Mouse (Mus musculus): ENCODE data around the gene Rhox2e. TPM values are rescaled to one million over a fixed set of nuclear protein-coding genes. Genes with fewer than 3 reads are reported as not detected.
"Not testable (repeated sequence)": the region's sequence is repeated elsewhere in the genome, so short reads cannot be mapped to it uniquely, and the experiment has no call there.

The Rhox2e gene
- not detected in 2 replicates for polyA plus RNA-seq (2012; rRNA removed)

DNA sequence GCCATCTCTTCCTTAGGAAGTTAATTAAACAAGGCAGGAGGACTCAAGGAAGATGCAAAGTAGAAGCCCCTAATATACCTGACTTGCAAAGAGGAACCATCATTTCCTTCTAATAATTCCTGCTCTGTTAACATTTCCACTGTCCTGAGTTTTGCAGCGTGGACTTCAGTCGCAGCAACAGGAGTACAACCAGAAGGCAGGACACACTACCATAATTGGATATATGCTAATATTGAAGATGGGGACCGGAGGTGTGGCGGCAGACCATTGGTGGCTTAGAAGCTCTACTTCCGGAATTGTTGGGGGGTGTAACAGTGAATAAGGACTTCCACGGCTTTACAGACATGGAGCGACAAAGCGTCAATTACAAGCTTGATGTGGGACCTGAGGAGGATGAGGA lies at the start of gene Rhox2e:
Rhox2e (plus strand) TSS at position 301 of the 400 bp plus-strand sequence.
- H3K27me3 ChIP-seq (replicated peaks; ENCODE audit: control insufficient read depth, insufficient read depth, low read length); H3K36me3 ChIP-seq (ENCODE audit: control insufficient read depth, insufficient read depth, low read length); DNase-seq; H3K4me1 ChIP-seq (ENCODE audit: control insufficient read depth, insufficient read depth, low read length); H3K4me3 ChIP-seq (ENCODE audit: insufficient read depth, low read depth, low read length); H3K27ac ChIP-seq (ENCODE audit: insufficient read depth, low read depth, low read length): not testable (repeated sequence)
- WGBS, result 90% methylated on average over 2 of the region's 8 CpGs

DNA sequence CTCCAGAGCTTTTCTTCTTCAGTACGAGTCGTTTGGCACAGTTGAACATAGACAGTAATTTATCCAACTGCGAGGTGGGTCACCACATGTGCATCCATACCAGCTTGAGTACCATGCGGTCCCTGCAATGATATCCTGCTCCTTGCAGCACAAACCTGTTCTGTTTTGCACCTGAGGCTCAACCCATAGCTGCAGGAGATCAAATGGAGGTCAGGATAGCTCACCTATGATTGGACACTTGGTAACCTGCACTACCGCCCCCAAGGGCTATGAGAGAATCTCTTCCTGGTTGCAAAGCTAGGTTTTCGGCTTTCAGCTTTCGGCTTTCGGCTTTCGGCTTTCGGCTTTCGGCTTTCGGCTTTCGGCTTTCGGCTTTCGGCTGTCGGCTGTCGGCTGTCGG lies 16.2 kb upstream of the Rhox2e start, which contains the start of gene Rhox4d:
Rhox4d (plus strand) TSS at position 301 of the 400 bp plus-strand sequence.
- WGBS, result 92% methylated on average over 13 of the region's 18 CpGs
- H3K4me3 ChIP-seq (ENCODE audit: insufficient read depth, low read depth, low read length); H3K27me3 ChIP-seq (replicated peaks; ENCODE audit: control insufficient read depth, insufficient read depth, low read length); H3K4me1 ChIP-seq (ENCODE audit: control insufficient read depth, insufficient read depth, low read length); H3K27ac ChIP-seq (ENCODE audit: insufficient read depth, low read depth, low read length); H3K36me3 ChIP-seq (ENCODE audit: control insufficient read depth, insufficient read depth, low read length); DNase-seq: not testable (repeated sequence)

DNA sequence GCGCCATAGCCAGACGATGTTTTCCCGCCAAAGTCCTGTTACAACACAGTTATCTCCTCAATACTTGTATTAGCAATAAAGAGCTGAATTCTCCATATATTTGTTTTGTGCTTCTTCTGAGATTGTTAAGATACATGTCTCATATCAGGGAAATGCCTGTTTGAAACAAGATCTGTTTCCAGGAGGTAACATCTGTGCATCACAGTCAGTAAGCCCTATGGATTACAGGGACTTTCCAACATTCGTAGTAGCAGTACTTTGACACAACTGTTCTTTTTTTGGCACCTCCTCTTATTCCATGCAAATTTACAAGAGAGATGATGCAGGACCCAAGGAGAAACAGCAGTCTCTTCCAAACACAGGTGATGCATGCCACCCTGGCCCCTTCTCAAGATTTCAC lies 11.5 kb downstream of the Rhox2e start, which contains the start of gene Rhox3e:
Rhox3e (plus strand) TSS at position 301 of the 400 bp plus-strand sequence.
- no CpG with 5 or more reads among the region's 4 CpGs for WGBS
- H3K4me1 ChIP-seq (ENCODE audit: control insufficient read depth, insufficient read depth, low read length); H3K4me3 ChIP-seq (ENCODE audit: insufficient read depth, low read depth, low read length); H3K36me3 ChIP-seq (ENCODE audit: control insufficient read depth, insufficient read depth, low read length); DNase-seq; H3K27me3 ChIP-seq (replicated peaks; ENCODE audit: control insufficient read depth, insufficient read depth, low read length); H3K27ac ChIP-seq (ENCODE audit: insufficient read depth, low read depth, low read length): not testable (repeated sequence)

DNA sequence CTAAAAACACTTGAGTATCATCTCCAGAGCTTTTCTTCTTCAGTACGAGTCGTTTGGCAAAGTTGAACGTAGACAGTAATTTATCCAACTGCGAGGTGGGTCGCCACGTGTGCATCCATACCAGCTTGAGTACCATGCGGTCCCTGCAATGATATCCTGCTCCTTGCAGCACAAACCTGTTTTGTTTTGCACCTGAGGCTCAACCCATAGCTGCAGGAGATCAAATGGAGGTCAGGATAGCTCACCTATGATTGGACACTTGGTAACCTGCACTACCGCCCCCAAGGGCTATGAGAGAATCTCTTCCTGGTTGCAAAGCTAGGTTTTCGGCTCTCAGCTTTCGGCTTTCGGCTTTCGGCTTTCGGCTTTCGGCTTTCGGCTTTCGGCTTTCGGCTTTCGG lies 26.9 kb downstream of the Rhox2e start, which contains the start of gene Rhox4e:
Rhox4e (plus strand) TSS at position 301 of the 400 bp plus-strand sequence.
- not testable (repeated sequence) for H3K4me3 ChIP-seq (ENCODE audit: insufficient read depth, low read depth, low read length); H3K36me3 ChIP-seq (ENCODE audit: control insufficient read depth, insufficient read depth, low read length); H3K27ac ChIP-seq (ENCODE audit: insufficient read depth, low read depth, low read length); H3K27me3 ChIP-seq (replicated peaks; ENCODE audit: control insufficient read depth, insufficient read depth, low read length); DNase-seq; H3K4me1 ChIP-seq (ENCODE audit: control insufficient read depth, insufficient read depth, low read length)
- 96% methylated on average over 11 of the region's 18 CpGs for WGBS

DNA sequence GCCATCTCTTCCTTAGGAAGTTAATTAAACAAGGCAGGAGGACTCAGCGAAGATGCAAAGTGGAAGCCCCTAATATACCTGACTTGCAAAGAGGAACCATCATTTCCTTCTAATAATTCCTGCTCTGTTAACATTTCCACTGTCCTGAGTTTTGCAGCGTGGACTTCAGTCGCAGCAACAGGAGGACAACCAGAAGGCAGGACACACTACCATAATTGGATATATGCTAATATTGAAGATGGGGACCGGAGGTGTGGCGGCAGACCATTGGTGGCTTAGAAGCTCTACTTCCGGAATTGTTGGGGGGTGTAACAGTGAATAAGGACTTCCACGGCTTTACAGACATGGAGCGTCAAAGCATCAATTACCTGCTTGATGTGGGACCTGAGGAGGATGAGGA lies 40.9 kb downstream of the Rhox2e start, which contains the start of gene Rhox2f:
Rhox2f (plus strand) TSS at position 301 of the 400 bp plus-strand sequence.
- not testable (repeated sequence) for H3K36me3 ChIP-seq (ENCODE audit: control insufficient read depth, insufficient read depth, low read length); H3K4me3 ChIP-seq (ENCODE audit: insufficient read depth, low read depth, low read length)
- WGBS, result 93% methylated on average over 8 of the region's 8 CpGs

DNA sequence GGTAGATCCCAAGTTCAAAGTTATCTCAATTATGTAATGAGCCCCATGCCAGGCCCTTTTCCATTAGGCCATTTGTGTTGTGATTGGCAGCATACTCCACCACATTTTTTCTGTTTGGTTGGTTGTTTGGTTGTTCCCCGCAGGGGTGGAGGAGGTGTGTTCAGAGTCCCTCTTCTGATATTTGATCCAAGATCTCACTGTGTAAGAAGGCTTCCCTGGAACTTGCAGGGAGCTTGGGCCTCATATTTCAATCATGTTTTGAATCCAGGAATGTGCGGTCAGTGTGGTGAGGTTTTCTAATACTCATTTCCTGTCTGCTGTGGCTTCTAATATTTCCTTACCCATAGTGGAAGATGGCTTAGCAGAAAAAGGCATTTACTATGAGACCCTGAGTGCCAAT lies 42.4 kb downstream of the Rhox2e start:
- H3K4me3 ChIP-seq (ENCODE audit: insufficient read depth, low read depth, low read length); DNase-seq; H3K27me3 ChIP-seq (replicated peaks; ENCODE audit: control insufficient read depth, insufficient read depth, low read length); H3K36me3 ChIP-seq (ENCODE audit: control insufficient read depth, insufficient read depth, low read length); H3K27ac ChIP-seq (ENCODE audit: insufficient read depth, low read depth, low read length); H3K4me1 ChIP-seq (ENCODE audit: control insufficient read depth, insufficient read depth, low read length): not testable (repeated sequence)
- 21% methylated on average over 2 of the region's 2 CpGs for WGBS

More for the DNA sequence above, 40.9 kb downstream of the Rhox2e start, which contains the start of gene Rhox2f:
- not testable (repeated sequence) for H3K27ac ChIP-seq (ENCODE audit: insufficient read depth, low read depth, low read length); DNase-seq; H3K27me3 ChIP-seq (replicated peaks; ENCODE audit: control insufficient read depth, insufficient read depth, low read length); H3K4me1 ChIP-seq (ENCODE audit: control insufficient read depth, insufficient read depth, low read length)

DNA sequence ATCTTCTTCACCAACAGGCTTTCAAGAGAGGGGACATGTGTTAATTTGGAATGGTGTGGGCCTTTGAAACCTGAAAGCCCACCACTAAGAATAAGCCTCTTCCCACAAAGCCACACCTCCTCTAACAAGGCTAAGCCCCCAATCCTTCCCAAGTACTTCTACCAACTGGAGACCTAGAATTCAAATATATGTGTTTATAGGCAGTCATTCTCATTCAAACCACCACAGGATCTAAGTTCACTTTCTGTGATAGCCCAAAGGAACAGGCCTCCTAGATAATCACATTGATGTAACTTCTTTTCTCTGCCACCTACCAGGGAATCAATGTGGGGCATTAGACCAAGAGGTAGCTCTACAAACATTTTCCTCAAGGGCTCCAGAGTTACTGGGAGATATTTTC lies 50.4 kb downstream of the Rhox2e start, which contains the start of gene Rhox3f:
Rhox3f (plus strand) TSS at position 301 of the 400 bp plus-strand sequence.
- not testable (repeated sequence) for H3K4me3 ChIP-seq (ENCODE audit: insufficient read depth, low read depth, low read length); H3K27me3 ChIP-seq (replicated peaks; ENCODE audit: control insufficient read depth, insufficient read depth, low read length); H3K36me3 ChIP-seq (ENCODE audit: control insufficient read depth, insufficient read depth, low read length); H3K27ac ChIP-seq (ENCODE audit: insufficient read depth, low read depth, low read length); DNase-seq; H3K4me1 ChIP-seq (ENCODE audit: control insufficient read depth, insufficient read depth, low read length)

Other genes starting within 250 kb of the Rhox2e start
- gene Rhox3a2, start 150.4 kb upstream of the Rhox2e start, polyA plus RNA-seq (2012; rRNA removed), result not detected in 2 replicates
- gene Rhox4a2, start 139.6 kb upstream of the Rhox2e start, polyA plus RNA-seq (2012; rRNA removed), result not detected in 2 replicates
- not detected in 2 replicates for gene Rhox2b, start 118.4 kb upstream of the Rhox2e start, polyA plus RNA-seq (2012; rRNA removed)
- not detected in 2 replicates for gene Rhox4b, start 98.0 kb upstream of the Rhox2e start, polyA plus RNA-seq (2012; rRNA removed)
- gene Rhox2c, start 76.8 kb upstream of the Rhox2e start, polyA plus RNA-seq (2012; rRNA removed), result not detected in 2 replicates
- gene Rhox3c, start 71.9 kb upstream of the Rhox2e start, polyA plus RNA-seq (2012; rRNA removed), result not detected in 2 replicates
- not detected in 2 replicates for gene Rhox4c, start 50.1 kb upstream of the Rhox2e start, polyA plus RNA-seq (2012; rRNA removed)
- not detected in 2 replicates for gene Rhox2d, start 37.0 kb upstream of the Rhox2e start, polyA plus RNA-seq (2012; rRNA removed)
- not detected in 2 replicates for gene Rhox4d, start 16.1 kb upstream of the Rhox2e start, polyA plus RNA-seq (2012; rRNA removed)
- not detected in 2 replicates for gene Rhox3e, start 11.6 kb downstream of the Rhox2e start, polyA plus RNA-seq (2012; rRNA removed)
- gene Rhox4e, start 27.0 kb downstream of the Rhox2e start, polyA plus RNA-seq (2012; rRNA removed), result not detected in 2 replicates
- gene Rhox2f, start 41.0 kb downstream of the Rhox2e start, polyA plus RNA-seq (2012; rRNA removed), result not detected in 2 replicates
- not detected in 2 replicates for gene Rhox3f, start 50.5 kb downstream of the Rhox2e start, polyA plus RNA-seq (2012; rRNA removed)
- not detected in 2 replicates for gene Rhox4f, start 77.3 kb downstream of the Rhox2e start, polyA plus RNA-seq (2012; rRNA removed)
- gene Rhox3g, start 98.2 kb downstream of the Rhox2e start, polyA plus RNA-seq (2012; rRNA removed), result not detected in 2 replicates
- not detected in 2 replicates for gene Rhox2g, start 113.0 kb downstream of the Rhox2e start, polyA plus RNA-seq (2012; rRNA removed)
- not detected in 2 replicates for gene Rhox4g, start 120.9 kb downstream of the Rhox2e start, polyA plus RNA-seq (2012; rRNA removed)
- not detected in 2 replicates for gene Rhox3h, start 138.3 kb downstream of the Rhox2e start, polyA plus RNA-seq (2012; rRNA removed)
- gene Rhox2h, start 142.8 kb downstream of the Rhox2e start, polyA plus RNA-seq (2012; rRNA removed), result not detected in 2 replicates

All from kidney, adult 2 months (tissue).